Mouse (Mus musculus) kidney, embryonic 14.5 days (tissue): Measurements from ENCODE around the gene Mpv17. TPM values are rescaled to one million over a fixed set of nuclear protein-coding genes. Genes with fewer than 3 reads are reported as not detected.

ENCODE experiments used
- ATAC-seq: fragments of 200-750 bp; cut with Nextera tagmentation; 2 replicates; pipeline ENCODE4 v1.8.0; 2017; ENCODE audit warnings: moderate number of reproducible peaks, mild to moderate bottlenecking, moderate TSS enrichment, moderate library complexity; ENCODE audit not compliant: low FRiP score, low TSS enrichment
- H3K27ac ChIP-seq: fragments of 300-500 bp; sonication (generic); 2 replicates; pipeline ENCODE4 v1.5.1; 2014; ENCODE audit warnings: low read depth, mild to moderate bottlenecking, low read length, moderate library complexity, mixed read lengths
- H3K27me3 ChIP-seq: fragments of 300-500 bp; sonication (generic); 2 replicates; pipeline ENCODE4 v1.6.1; 2014; ENCODE audit warnings: mild to moderate bottlenecking, low read length; ENCODE audit not compliant: control insufficient read depth, insufficient read depth
- H3K36me3 ChIP-seq: fragments of 300-500 bp; sonication (generic); 2 replicates; pipeline ENCODE4 v1.6.1; 2014; ENCODE audit warnings: low read length, mixed read lengths; ENCODE audit not compliant: control insufficient read depth, insufficient read depth
- H3K4me1 ChIP-seq: fragments of 300-500 bp; sonication (generic); 2 replicates; pipeline ENCODE4 v1.6.1; 2014; ENCODE audit warnings: low read length, mixed read lengths; ENCODE audit not compliant: control insufficient read depth, insufficient read depth
- H3K4me2 ChIP-seq: fragments of 300-500 bp; sonication (generic); replicated peaks from 2 replicates; pipeline ENCODE4 v1.6.1; 2014; ENCODE audit warnings: low read depth, mild to moderate bottlenecking, low read length
- H3K4me3 ChIP-seq: fragments of 300-500 bp; sonication (generic); 2 replicates; pipeline ENCODE4 v1.5.1; 2014; ENCODE audit warnings: mild to moderate bottlenecking, low read length
- H3K9ac ChIP-seq: fragments of 300-500 bp; sonication (generic); 2 replicates; pipeline ENCODE4 v1.6.1; 2014; ENCODE audit warnings: low read depth, mild to moderate bottlenecking, low read length, moderate library complexity
- H3K9me3 ChIP-seq: fragments of 300-500 bp; sonication (generic); 2 replicates; pipeline ENCODE4 v1.6.1; 2016; ENCODE audit warnings: low read length; ENCODE audit not compliant: control insufficient read depth
- WGBS: fragments of 180-500 bp; shearing (Covaris S2); extraction: QIAGEN DNeasy Blood & Tissue Kit; methylation state at CpG from one replicate; pipeline ENCODE4 v1.1.7; 2014; 5-methylcytosine and 5-hydroxymethylcytosine counted together
- polyA plus RNA-seq: library from polyadenylated mRNA; unstranded; fragments of >200 nt; fragmentation: Nextera tagmentation; extraction: Ambion mirVana; gene quantifications from 2 replicates; pipeline ENCODE4 v1.2.1, GENCODE M21; 2014

Gene Mpv17
- polyA plus RNA-seq, 1 experiment from 2014 or later: 68.3 TPM

- Histone ChIP-seq H3K4me3 (no peak overlapping the region), H3K9me3 (no peaks in the 10 kb centered on the region), H3K4me2 (no peak overlapping the region), H3K36me3 (no peaks in the 10 kb centered on the region), H3K27ac (no peak overlapping the region), H3K9ac (no peak overlapping the region), H3K4me1 (no peaks in the 10 kb centered on the region), H3K27me3 (no peaks in the 10 kb centered on the region)
- 38% methylated on average over 5 of the region's 5 CpGs for WGBS
- no peak for ATAC-seq
These were observed 28.0 kb downstream of the Mpv17 start for GRCm38 (mm10) chr5:31126050-31126449.

- H3K27me3 ChIP-seq: no peaks in the 10 kb centered on the region
- WGBS: 48% methylated on average over 2 of the region's 2 CpGs
- H3K4me3 ChIP-seq: no peak overlapping the region
- H3K4me2 ChIP-seq: no peak overlapping the region
- ATAC-seq: no peak
- no peak overlapping the region for H3K9ac ChIP-seq
- H3K27ac ChIP-seq: no peak overlapping the region
- no peaks in the 10 kb centered on the region for H3K9me3 ChIP-seq
- no peaks in the 10 kb centered on the region for H3K4me1 ChIP-seq
- no peaks in the 10 kb centered on the region for H3K36me3 ChIP-seq
These were observed 30.6 kb downstream of the Mpv17 start for GRCm38 (mm10) chr5:31123481-31123880.

GRCm38 (mm10) chr5:31121111-31121510 is 32.9 kb downstream of the Mpv17 start:
- Histone ChIP-seq H3K4me1 (no peaks in the 10 kb centered on the region), H3K36me3 (no peaks in the 10 kb centered on the region), H3K4me3 (no peak overlapping the region), H3K4me2 (no peak overlapping the region), H3K9ac (no peak overlapping the region), H3K27ac (no peak overlapping the region), H3K9me3 (no peaks in the 10 kb centered on the region), H3K27me3 (no peaks in the 10 kb centered on the region)
- 83% methylated on average over 8 of the region's 8 CpGs for WGBS
- ATAC-seq: no peak

- H3K9ac ChIP-seq: no peak overlapping the region
- H3K9me3 ChIP-seq: 0 out of 2 replicates have a peak, but pooled peaks cover 2% of the 10 kb centered on the region
- H3K27ac ChIP-seq: no peak overlapping the region
- H3K4me2 ChIP-seq: no peak overlapping the region
- WGBS: 34% methylated on average over 10 of the region's 10 CpGs
- no peak for ATAC-seq
- no peaks in the 10 kb centered on the region for H3K36me3 ChIP-seq
- no peaks in the 10 kb centered on the region for H3K4me1 ChIP-seq
- no peak overlapping the region for H3K4me3 ChIP-seq
- H3K27me3 ChIP-seq: no peaks in the 10 kb centered on the region
These were observed 37.1 kb downstream of the Mpv17 start for GRCm38 (mm10) chr5:31116912-31117311.

- WGBS: 25% methylated on average over 3 of the region's 3 CpGs
- Histone ChIP-seq H3K9me3 (0 out of 2 replicates have a peak, but pooled peaks cover 2% of the 10 kb centered on the region), H3K4me1 (no peaks in the 10 kb centered on the region), H3K9ac (no peak within 1 kb of the TSS), H3K4me3 (no peak within 1 kb of the TSS), H3K4me2 (no peak within 1 kb of the TSS), H3K27me3 (no peaks in the 10 kb centered on the region), H3K36me3 (no peaks in the 10 kb centered on the region), H3K27ac (no peak within 1 kb of the TSS)
- no peak for ATAC-seq
These were observed 37.7 kb downstream of the Mpv17 start, which contains the start of gene Trim54 for GRCm38 (mm10) chr5:31116354-31116753. Gene Trim54, plus strand, starts transcription at chr5:31116712.

GRCm38 (mm10) chr5:31110781-31111180 is 43.3 kb downstream of the Mpv17 start:
- Histone ChIP-seq H3K27ac (no peak overlapping the region), H3K4me3 (no peak overlapping the region), H3K4me1 (no peaks in the 10 kb centered on the region), H3K4me2 (no peak overlapping the region), H3K9ac (no peak overlapping the region), H3K9me3 (0 out of 2 replicates have a peak, but pooled peaks cover 2% of the 10 kb centered on the region), H3K36me3 (no peaks in the 10 kb centered on the region), H3K27me3 (no peaks in the 10 kb centered on the region)
- 34% methylated on average over 7 of the region's 7 CpGs for WGBS
- no peak for ATAC-seq

GRCm38 (mm10) chr5:31108000-31108490 is 46.0 kb downstream of the Mpv17 start, which contains the start of gene Slc30a3:
Gene Slc30a3, minus strand, starts transcription at chr5:31108237.
- Histone ChIP-seq H3K36me3 (no peaks in the 10 kb centered on the region), H3K4me3 (no peak within 1 kb of the TSS), H3K4me1 (no peaks in the 10 kb centered on the region), H3K9ac (no peak within 1 kb of the TSS), H3K27ac (no peak within 1 kb of the TSS), H3K27me3 (no peaks in the 10 kb centered on the region), H3K4me2 (no peak within 1 kb of the TSS), H3K9me3 (no peaks in the 10 kb centered on the region)
- WGBS: 93% methylated on average over 18 of the region's 18 CpGs
- ATAC-seq: no peak

GRCm38 (mm10) chr5:31105814-31106335 is 48.2 kb downstream of the Mpv17 start, which contains the start of gene Dnajc5g:
Gene Dnajc5g, plus strand, starts transcription at chr5:31106285.
- Histone ChIP-seq H3K36me3 (no peaks in the 10 kb centered on the region), H3K4me2 (no peak within 1 kb of the TSS), H3K9ac (no peak within 1 kb of the TSS), H3K4me1 (no peaks in the 10 kb centered on the region), H3K4me3 (no peak within 1 kb of the TSS), H3K27ac (no peak within 1 kb of the TSS), H3K9me3 (no peaks in the 10 kb centered on the region), H3K27me3 (no peaks in the 10 kb centered on the region)
- ATAC-seq: no peak
- WGBS: 89% methylated on average over 9 of the region's 9 CpGs

- H3K4me1 ChIP-seq: peaks cover 20% of the 10 kb centered on the region; the same call in 1 of the 2 replicates
- H3K9ac ChIP-seq: no peak overlapping the region
- H3K4me3 ChIP-seq: peak overlapping the region; percentile 20
- no peaks in the 10 kb centered on the region for H3K36me3 ChIP-seq
- no peak overlapping the region for H3K27ac ChIP-seq
- no peak for ATAC-seq
- peak overlapping the region; percentile 45; the same call in 1 of the 2 replicates for H3K4me2 ChIP-seq
- H3K9me3 ChIP-seq: no peaks in the 10 kb centered on the region
- WGBS: 17% methylated on average over 11 of the region's 11 CpGs
- peaks cover 57% of the 10 kb centered on the region for H3K27me3 ChIP-seq
These were observed 58.2 kb downstream of the Mpv17 start for GRCm38 (mm10) chr5:31095711-31096480.
